Mouse (Mus musculus) left cerebral cortex, adult 6 months (tissue): ENCODE results near the gene Nipa1. TPM values are rescaled to one million over a fixed set of nuclear protein-coding genes. Genes with fewer than 3 reads are reported as not detected.

Experiments
- long read RNA-seq, 2 experiments: library from polyadenylated mRNA; unstranded; transcript quantifications; one replicate each; pipeline ENCODE4 v2.0.0; 2019 to 2020
- polyA plus RNA-seq: library from polyadenylated mRNA; unstranded; fragments of <200 nt; fragmentation: Nextera tagmentation; gene quantifications from 2 replicates; pipeline ENCODE4 v1.2.3, GENCODE M21; 2021

Nipa1 gene
- 8.6 and 18.2 TPM in 2 replicates for polyA plus RNA-seq
- long read RNA-seq, experiment 1, transcript Nipa1-201 (5 exons, 3,183 nt): major isoform, 45 of 58 reads
- long read RNA-seq, experiment 1, partial matches to known transcripts: 3 of 58 reads
- long read RNA-seq, experiment 1, other reads (novel, unspliced or antisense): 10 of 58 reads
- long read RNA-seq, experiment 2, transcript Nipa1-201 (5 exons, 3,183 nt): major isoform, 10 of 21 reads
- long read RNA-seq, experiment 2, partial matches to known transcripts: 7 of 21 reads
- long read RNA-seq, experiment 2, other reads (novel, unspliced or antisense): 4 of 21 reads

DNA sequence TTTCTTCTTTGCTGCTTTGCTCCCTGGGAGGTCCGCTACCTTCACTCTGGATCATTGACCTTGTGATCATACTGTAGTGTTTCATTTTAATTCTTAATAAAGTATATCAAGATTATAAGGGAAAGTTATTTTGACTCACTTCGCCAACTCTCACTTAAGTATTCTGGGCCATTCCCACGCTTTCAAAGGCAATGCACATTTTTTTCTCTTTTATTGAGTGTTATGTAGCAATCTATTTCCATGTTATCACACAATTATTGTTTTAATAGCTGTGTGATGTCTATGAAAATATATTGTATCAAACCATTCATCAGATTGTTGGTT lies at the start of gene Nipa1:
Gene Nipa1, minus strand, starts transcription at position 25 of the 324 bp plus-strand sequence.

DNA sequence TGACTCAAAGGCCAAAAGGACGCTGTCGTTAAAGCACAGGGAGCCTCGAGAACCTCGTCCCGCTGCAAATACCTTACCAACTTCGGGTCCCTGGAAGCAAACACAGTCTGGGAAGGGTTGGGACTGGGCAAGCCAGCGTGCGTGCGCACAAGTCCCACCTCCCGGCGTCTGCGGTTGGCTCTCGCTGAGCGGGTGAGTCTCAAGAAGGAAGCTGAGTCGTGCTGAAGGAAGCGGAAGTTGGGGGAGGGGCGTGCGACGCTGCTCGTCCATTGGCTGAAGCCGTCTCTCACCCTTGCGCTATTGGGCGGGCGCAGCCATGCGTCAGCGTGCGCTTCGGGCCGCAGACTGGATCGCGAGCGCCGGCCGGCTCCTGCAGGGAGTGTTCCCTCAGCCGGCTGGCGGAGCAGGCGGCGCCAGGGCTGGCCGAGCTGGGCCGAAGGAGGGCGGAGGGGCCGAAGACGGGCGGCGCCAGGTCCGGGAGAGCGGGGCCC lies 30.1 kb upstream of the Nipa1 start, which contains the start of gene Herc2:
Gene Herc2, plus strand, starts transcription at position 366 of the 491 bp plus-strand sequence.

DNA sequence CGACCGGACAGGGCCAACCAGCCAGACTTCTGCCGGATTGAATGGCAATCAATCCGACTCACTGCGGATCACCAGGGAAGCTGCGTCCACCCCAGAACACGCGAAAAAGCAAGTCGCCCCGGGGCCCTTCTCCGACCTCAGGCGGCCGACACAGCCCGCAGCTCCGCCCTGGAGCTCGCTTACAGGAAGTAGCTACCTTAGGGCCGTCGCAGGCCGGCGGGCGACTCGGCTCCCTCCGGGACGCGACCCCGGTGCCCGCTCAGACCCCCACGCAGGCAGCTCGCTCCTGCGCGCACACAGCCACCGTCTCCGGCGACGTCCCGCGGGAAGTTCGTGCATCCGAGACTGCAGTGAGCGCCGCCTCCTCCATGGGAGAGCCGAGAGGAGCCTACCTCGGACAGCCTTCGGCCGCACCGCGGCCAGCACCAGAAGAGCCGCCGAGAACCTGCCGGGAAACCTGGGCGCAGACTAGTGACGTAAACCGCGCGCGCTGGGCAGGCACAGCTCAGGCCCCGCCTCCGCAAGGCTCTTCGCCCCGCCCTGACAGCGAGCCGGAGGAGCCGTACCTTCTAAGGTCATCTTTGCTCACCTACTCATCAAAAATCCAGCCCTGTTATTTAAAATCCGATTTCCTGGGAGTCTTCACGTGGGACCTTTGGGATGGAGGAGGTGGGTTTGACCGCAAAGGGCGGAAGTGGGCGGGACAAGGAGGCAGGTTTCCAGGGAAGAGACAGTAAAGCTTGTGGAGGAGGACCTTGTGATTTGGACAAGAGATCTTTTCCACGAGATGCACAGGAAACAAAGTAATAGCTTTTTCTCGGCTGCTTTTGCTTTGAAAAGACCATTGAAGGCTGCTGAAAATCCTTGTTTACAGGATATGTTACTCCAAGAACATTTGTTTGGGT lies 57.5 kb downstream of the Nipa1 start, which contains the start of gene Nipa2:
Gene Nipa2, minus strand, starts transcription at position 473 of the 905 bp plus-strand sequence.

Other genes with a start within 250 kb of the Nipa1 start
- 9.2 and 12.7 TPM in 2 replicates for gene Tubgcp5, start 225.8 kb downstream of the Nipa1 start, polyA plus RNA-seq
- gene Cyfip1, start 178.2 kb downstream of the Nipa1 start, polyA plus RNA-seq: 32.7 and 43.9 TPM in 2 replicates
- gene Nipa2, start 57.5 kb downstream of the Nipa1 start, polyA plus RNA-seq: 15.7 and 18.6 TPM in 2 replicates
- gene Herc2, start 30.2 kb upstream of the Nipa1 start, polyA plus RNA-seq: 10.9 and 17.8 TPM in 2 replicates
- 0.08 and 0.09 TPM in 2 replicates for gene Oca2, start 219.8 kb upstream of the Nipa1 start, polyA plus RNA-seq